Mouse (Mus musculus): ENCODE data around the gene Scgb2b27. TPM values are rescaled to one million over a fixed set of nuclear protein-coding genes. Genes with fewer than 3 reads are reported as not detected.
"Not testable (repeated sequence)": the region's sequence is repeated elsewhere in the genome, so short reads cannot be mapped to it uniquely, and the experiment has no call there.

The Scgb2b27 gene
- polyA plus RNA-seq (2015; fragmentation: Nextera tagmentation; extraction: Ambion mirVana) = not detected in 2 replicates

DNA sequence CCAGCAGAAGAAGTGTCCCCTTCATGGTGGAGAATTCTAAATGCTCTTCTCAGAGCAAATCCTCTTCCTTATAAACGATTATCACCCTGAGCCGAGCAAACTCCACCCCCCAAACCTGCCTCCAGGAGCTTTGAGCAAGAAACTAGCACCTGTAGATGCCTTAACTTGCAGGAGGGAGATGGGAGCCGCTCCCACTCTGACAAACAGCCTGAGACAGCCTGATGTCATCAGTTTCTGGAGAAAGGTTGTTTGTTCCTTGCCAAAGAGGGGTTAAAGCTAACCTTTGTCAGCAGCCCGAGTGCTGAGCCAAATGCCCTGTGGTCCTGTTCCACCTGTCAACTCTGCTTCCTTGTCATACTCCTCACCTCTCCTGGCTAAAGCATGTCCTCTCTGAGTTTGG, at the start of gene Scgb2b27:
Gene Scgb2b27 (minus strand): TSS at position 101 of the 400 bp plus-strand sequence.
- Histone ChIP-seq H3K4me1 (replicated peaks; ENCODE audit: control insufficient read depth, insufficient read depth, low read length) (no peaks in the 10 kb centered on the region), H3K27ac (ENCODE audit: low read depth, low read length) (no peak within 1 kb of the TSS), H3K36me3 (ENCODE audit: control insufficient read depth, insufficient read depth) (no peaks in the 10 kb centered on the region), H3K4me2 (replicated peaks; ENCODE audit: low read depth) (no peak within 1 kb of the TSS), H3K27me3 (replicated peaks; ENCODE audit: control insufficient read depth, insufficient read depth, low read length) (no peaks in the 10 kb centered on the region), H3K9ac (ENCODE audit: low read depth, low read length) (no peak within 1 kb of the TSS), H3K9me3 (ENCODE audit: control insufficient read depth) (no peaks in the 10 kb centered on the region), H3K4me3 (ENCODE audit: low read depth, low read length) (no peak within 1 kb of the TSS)
- 61% methylated on average over 4 of the region's 4 CpGs for WGBS
- ATAC-seq = no peak
- no peak for TF ChIP-seq CTCF (IDR thresholded peaks at IDR 0.05; ENCODE audit: low read depth)

DNA sequence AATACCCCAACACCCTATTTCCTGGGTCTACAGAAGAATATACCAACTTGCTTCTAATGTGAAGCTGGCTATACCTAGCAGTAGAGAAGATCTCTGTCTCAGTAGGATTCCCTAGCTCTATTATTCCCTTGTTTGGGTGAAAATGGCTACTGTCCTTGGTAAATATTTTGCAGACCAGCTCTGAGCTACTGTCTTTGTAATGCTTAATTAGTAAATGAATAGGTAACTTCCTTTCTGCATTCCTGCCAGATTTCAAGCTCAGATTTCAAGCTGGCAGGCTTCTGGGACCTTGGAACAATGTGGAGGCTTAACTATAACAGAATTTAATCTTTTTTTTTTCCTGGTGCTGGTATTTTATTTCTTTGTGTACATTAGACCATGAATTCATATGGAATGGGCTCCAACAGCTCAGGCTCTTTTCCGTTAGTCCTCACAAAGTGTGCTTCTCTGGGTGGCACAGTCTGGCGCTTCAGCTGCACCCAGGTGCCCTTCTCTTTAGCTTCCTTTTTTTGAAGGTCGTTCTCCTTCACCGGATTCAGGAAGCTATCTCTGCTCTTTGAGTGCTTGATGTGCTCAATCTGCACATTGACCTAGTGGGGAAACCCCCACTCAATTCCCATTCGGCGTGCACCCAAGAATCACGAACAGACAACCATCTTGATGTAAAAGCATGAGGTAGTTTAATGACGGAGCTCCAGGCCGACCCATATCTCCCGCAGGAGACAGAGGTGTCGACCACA, 22.5 kb upstream of the Scgb2b27 start:
- ATAC-seq; H3K27ac ChIP-seq (ENCODE audit: low read depth, low read length); H3K27me3 ChIP-seq (replicated peaks; ENCODE audit: control insufficient read depth, insufficient read depth, low read length); H3K9me3 ChIP-seq (ENCODE audit: control insufficient read depth); H3K4me2 ChIP-seq (replicated peaks; ENCODE audit: low read depth); H3K9ac ChIP-seq (ENCODE audit: low read depth, low read length); H3K36me3 ChIP-seq (ENCODE audit: control insufficient read depth, insufficient read depth); H3K4me3 ChIP-seq (ENCODE audit: low read depth, low read length); H3K4me1 ChIP-seq (replicated peaks; ENCODE audit: control insufficient read depth, insufficient read depth, low read length): not testable (repeated sequence)
- 91% methylated on average over 11 of the region's 11 CpGs for WGBS

DNA sequence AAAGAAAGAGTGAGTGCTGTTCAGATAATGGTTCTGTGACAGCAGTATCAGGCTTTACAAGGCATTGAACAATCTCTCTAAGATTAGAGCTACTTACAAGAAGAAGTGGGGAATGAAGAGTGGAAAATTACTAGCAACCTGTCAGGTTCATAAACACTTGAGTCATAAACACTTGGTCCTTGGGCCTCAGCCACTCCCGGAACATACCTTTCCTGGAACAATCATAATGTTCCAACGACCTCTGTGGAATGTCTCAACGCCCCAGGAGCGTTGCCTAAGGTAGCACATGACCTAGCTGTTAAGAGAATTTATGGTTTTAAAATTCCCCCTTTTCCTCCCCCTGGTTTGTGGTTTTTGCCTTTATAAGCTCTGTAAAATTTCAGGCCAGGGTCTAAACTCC, 20.8 kb upstream of the Scgb2b27 start:
- not testable (repeated sequence) for H3K9ac ChIP-seq (ENCODE audit: low read depth, low read length); H3K36me3 ChIP-seq (ENCODE audit: control insufficient read depth, insufficient read depth); H3K4me2 ChIP-seq (replicated peaks; ENCODE audit: low read depth); H3K9me3 ChIP-seq (ENCODE audit: control insufficient read depth); H3K27ac ChIP-seq (ENCODE audit: low read depth, low read length); H3K4me3 ChIP-seq (ENCODE audit: low read depth, low read length); H3K27me3 ChIP-seq (replicated peaks; ENCODE audit: control insufficient read depth, insufficient read depth, low read length); H3K4me1 ChIP-seq (replicated peaks; ENCODE audit: control insufficient read depth, insufficient read depth, low read length)
- ATAC-seq = peak; percentile 83
- WGBS = 46% methylated on average over 2 of the region's 4 CpGs

- no peaks in the 10 kb centered on the region for H3K4me1 ChIP-seq (replicated peaks; ENCODE audit: control insufficient read depth, insufficient read depth, low read length)
- no peak overlapping the region for H3K9ac ChIP-seq (ENCODE audit: low read depth, low read length)
- peaks cover 5% of the 10 kb centered on the region; the same call in 1 of the 2 replicates for H3K9me3 ChIP-seq (ENCODE audit: control insufficient read depth)
- no peak for ATAC-seq
- WGBS = 94% methylated on average over 11 of the region's 11 CpGs
- no peak overlapping the region for H3K27ac ChIP-seq (ENCODE audit: low read depth, low read length)
- H3K4me2 ChIP-seq (replicated peaks; ENCODE audit: low read depth) = no peak overlapping the region
- H3K4me3 ChIP-seq (ENCODE audit: low read depth, low read length) = no peak overlapping the region
- no peak for TF ChIP-seq CTCF (IDR thresholded peaks at IDR 0.05; ENCODE audit: low read depth)
- H3K36me3 ChIP-seq (ENCODE audit: control insufficient read depth, insufficient read depth) = no peaks in the 10 kb centered on the region
- H3K27me3 ChIP-seq (replicated peaks; ENCODE audit: control insufficient read depth, insufficient read depth, low read length) = no peaks in the 10 kb centered on the region
These were observed 16.3 kb upstream of the Scgb2b27 start for GRCm38 (mm10) chr7:34030026-34030425.

- not testable (repeated sequence) for H3K9ac ChIP-seq (ENCODE audit: low read depth, low read length); ATAC-seq; H3K27me3 ChIP-seq (replicated peaks; ENCODE audit: control insufficient read depth, insufficient read depth, low read length); H3K9me3 ChIP-seq (ENCODE audit: control insufficient read depth); H3K4me2 ChIP-seq (replicated peaks; ENCODE audit: low read depth); H3K36me3 ChIP-seq (ENCODE audit: control insufficient read depth, insufficient read depth); H3K4me1 ChIP-seq (replicated peaks; ENCODE audit: control insufficient read depth, insufficient read depth, low read length); H3K27ac ChIP-seq (ENCODE audit: low read depth, low read length); H3K4me3 ChIP-seq (ENCODE audit: low read depth, low read length)
- 85% methylated on average over 9 of the region's 9 CpGs for WGBS
These were observed 13.5 kb upstream of the Scgb2b27 start for GRCm38 (mm10) chr7:34027202-34027601.

GRCm38 (mm10) chr7:34025641-34026040, 11.9 kb upstream of the Scgb2b27 start:
- 90% methylated on average over 4 of the region's 4 CpGs for WGBS
- TF ChIP-seq CTCF (IDR thresholded peaks at IDR 0.05; ENCODE audit: low read depth) = no peak
- no peak overlapping the region for H3K4me3 ChIP-seq (ENCODE audit: low read depth, low read length)

DNA sequence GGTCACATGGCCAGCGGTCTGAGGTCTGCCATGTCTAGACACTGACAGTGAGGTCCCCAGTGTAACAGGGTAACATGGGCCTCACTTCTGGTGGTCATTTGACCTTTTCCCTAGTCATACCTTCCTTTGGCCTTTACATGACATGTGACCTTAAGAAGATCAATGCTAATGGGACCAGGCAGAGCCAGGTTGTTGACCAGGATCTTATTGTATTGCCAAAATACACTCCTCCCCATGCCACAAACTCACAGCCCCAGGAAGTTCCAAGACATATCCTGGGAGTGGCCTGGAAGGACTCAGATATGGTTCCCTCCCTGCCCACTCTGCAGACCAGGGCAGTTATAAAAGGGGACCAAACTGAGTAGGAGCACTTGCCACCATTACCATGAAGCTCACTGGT, 7.4 kb upstream of the Scgb2b27 start, which contains the start of gene Scgb1b27:
Gene Scgb1b27 (plus strand): TSS at position 301 of the 400 bp plus-strand sequence.
- not testable (repeated sequence) for H3K4me2 ChIP-seq (replicated peaks; ENCODE audit: low read depth); H3K27me3 ChIP-seq (replicated peaks; ENCODE audit: control insufficient read depth, insufficient read depth, low read length); H3K36me3 ChIP-seq (ENCODE audit: control insufficient read depth, insufficient read depth); H3K4me1 ChIP-seq (replicated peaks; ENCODE audit: control insufficient read depth, insufficient read depth, low read length); H3K9ac ChIP-seq (ENCODE audit: low read depth, low read length); H3K9me3 ChIP-seq (ENCODE audit: control insufficient read depth); H3K27ac ChIP-seq (ENCODE audit: low read depth, low read length); H3K4me3 ChIP-seq (ENCODE audit: low read depth, low read length); ATAC-seq
- WGBS = 100% methylated on average over 1 of the region's 1 CpGs

More at GRCm38 (mm10) chr7:34025641-34026040, 11.9 kb upstream of the Scgb2b27 start:
- H3K36me3 ChIP-seq (ENCODE audit: control insufficient read depth, insufficient read depth) = no peaks in the 10 kb centered on the region
- no peak overlapping the region for H3K9ac ChIP-seq (ENCODE audit: low read depth, low read length)
- H3K27ac ChIP-seq (ENCODE audit: low read depth, low read length) = no peak overlapping the region
- H3K4me2 ChIP-seq (replicated peaks; ENCODE audit: low read depth) = no peak overlapping the region
- no peaks in the 10 kb centered on the region for H3K4me1 ChIP-seq (replicated peaks; ENCODE audit: control insufficient read depth, insufficient read depth, low read length)
- no peaks in the 10 kb centered on the region for H3K27me3 ChIP-seq (replicated peaks; ENCODE audit: control insufficient read depth, insufficient read depth, low read length)
- no peaks in the 10 kb centered on the region for H3K9me3 ChIP-seq (ENCODE audit: control insufficient read depth)
- ATAC-seq = no peak

All from intestine, postnatal 0 days (tissue).